Mouse (Mus musculus) adrenal gland, adult (tissue): ENCODE measurements around the gene Ncoa3.
A peak's percentile ranks its signal among the peaks of the same experiment; 100 is the strongest.

Source experiments
- DNase-seq, 2 experiments: peaks; one replicate each; pipeline ENCODE4 v3.0.0; 2022 to 2023; ENCODE audit warnings: low spot score in 1 of 2; ENCODE audit not compliant: inconsistent age in 2 of 2

The Ncoa3 gene

GRCm38 (mm10) chr2:166001362-166001761 is 8.9 kb downstream of the Ncoa3 start:
- DNase-seq = no peak

- no peak for DNase-seq
Observed at GRCm38 (mm10) chr2:166001768-166002167, 9.3 kb downstream of the Ncoa3 start.

GRCm38 (mm10) chr2:166002429-166002828 is 10.0 kb downstream of the Ncoa3 start:
- DNase-seq = no peak

GRCm38 (mm10) chr2:166003004-166003403 is 10.6 kb downstream of the Ncoa3 start:
- no peak for DNase-seq

- no peak for DNase-seq
Observed at GRCm38 (mm10) chr2:166007046-166007445, 14.6 kb downstream of the Ncoa3 start.

GRCm38 (mm10) chr2:166008558-166009392 is 16.3 kb downstream of the Ncoa3 start:
- no peak for DNase-seq

GRCm38 (mm10) chr2:166009393-166009947 is 17.0 kb downstream of the Ncoa3 start:
- no peak for DNase-seq

GRCm38 (mm10) chr2:166010321-166010720 is 17.9 kb downstream of the Ncoa3 start:
- DNase-seq = no peak

GRCm38 (mm10) chr2:166011422-166011821 is 19.0 kb downstream of the Ncoa3 start:
- no peak for DNase-seq

GRCm38 (mm10) chr2:166012145-166012544 is 19.7 kb downstream of the Ncoa3 start:
- no peak for DNase-seq

- no peak for DNase-seq
Observed at GRCm38 (mm10) chr2:166018769-166019168, 26.3 kb downstream of the Ncoa3 start.

GRCm38 (mm10) chr2:166020026-166020425 is 27.6 kb downstream of the Ncoa3 start:
- no peak for DNase-seq

- peak in 1 of 2 experiments; percentile 29 for DNase-seq
Observed at GRCm38 (mm10) chr2:166021073-166021610, 28.7 kb downstream of the Ncoa3 start.

- peak; percentile 56 to 80 for DNase-seq
Observed at GRCm38 (mm10) chr2:166021642-166022041, 29.2 kb downstream of the Ncoa3 start.

GRCm38 (mm10) chr2:166022327-166022726 is 29.9 kb downstream of the Ncoa3 start:
- DNase-seq = no peak

GRCm38 (mm10) chr2:166024079-166024478 is 31.6 kb downstream of the Ncoa3 start:
- DNase-seq = no peak

- DNase-seq = no peak
Observed at GRCm38 (mm10) chr2:166024621-166025020, 32.2 kb downstream of the Ncoa3 start.

- no peak for DNase-seq
Observed at GRCm38 (mm10) chr2:166025943-166026342, 33.5 kb downstream of the Ncoa3 start.

GRCm38 (mm10) chr2:166027834-166028233 is 35.4 kb downstream of the Ncoa3 start:
- DNase-seq = no peak

- no peak for DNase-seq
Observed at GRCm38 (mm10) chr2:166029232-166029631, 36.8 kb downstream of the Ncoa3 start.

GRCm38 (mm10) chr2:166030256-166030995 is 38.0 kb downstream of the Ncoa3 start:
- peak in 1 of 2 experiments; percentile 74 for DNase-seq
